20 mouse cellular contexts compared by ENCODE assay signal in genomic region chr6:39270457-39270856, GRCm38 (mm10).
A peak's percentile ranks its signal among the peaks of the same experiment; 100 is the strongest.
DNase-seq lines count a peak whose midpoint lies in the region; ATAC-seq and TF ChIP-seq lines count a peak whose summit lies in the region.
"Had no signal": no experiment of that assay in that cellular context is flagged by ENCODE, and none has a peak within 500 bp of the region (broad histone marks: within the 10 kb centered on the region; RNA-seq: fewer than 3 reads in every experiment).

No protein-coding gene starts in this region.

- DNase-seq in liver, embryonic 14.5 days (ENCODE audit: low read depth in 3 of 3, low spot score in 3 of 3), result no peak
- DNase-seq in liver (no peak), Patski (ENCODE audit: low read depth, low spot score) (no peak)
- DNase-seq in stomach, postnatal 0 days (ENCODE audit: low spot score), result peak; percentile 35
- DNase-seq in left cerebral cortex, postnatal 4 days, result no peak
- no peak for DNase-seq in urinary bladder, adult 2 months (ENCODE audit: low spot score)
- DNase-seq: adrenal gland, adult 2 months; adrenal gland, postnatal 36 days; cerebellum, adult 11-12 months; cerebellum, adult 9-10 months; cerebellum, postnatal 25 days; gastrocnemius, postnatal 10 days; heart, adult 18-20 months had no signal

- H3K9ac ChIP-seq in liver, embryonic 14.5 days (replicated peaks), result no peak overlapping the region
- H3K9ac ChIP-seq in stomach, postnatal 0 days (ENCODE audit: low read length), result no peak overlapping the region
- H3K9ac ChIP-seq: embryonic facial prominence, embryonic 13.5 days; forebrain, embryonic 12.5 days; hindbrain, embryonic 12.5 days had no signal

- ATAC-seq in liver, embryonic 14.5 days (ENCODE audit: insufficient read depth), result no peak
- ATAC-seq in Patski, result no peak
- ATAC-seq in stomach, postnatal 0 days (ENCODE audit: low FRiP score, low TSS enrichment), result 0 out of 2 replicates have a peak, but pooled peaks have one; percentile 22
- ATAC-seq: forebrain, embryonic 16.5 days; hindbrain, embryonic 16.5 days had no signal

- 68% methylated on average over 1 of the region's 1 CpGs for WGBS in liver, embryonic 14.5 days (ENCODE audit: insufficient replicate concordance)
- 63% methylated on average over 1 of the region's 1 CpGs for WGBS in stomach, postnatal 0 days

- H3K27ac ChIP-seq in liver, embryonic 14.5 days, result no peak overlapping the region
- H3K27ac ChIP-seq in stomach, postnatal 0 days (replicated peaks), result no peak overlapping the region; the same call in 1 of the 2 replicates
- H3K27ac ChIP-seq: embryonic facial prominence, embryonic 13.5 days; forebrain, embryonic 12.5 days; heart, embryonic 10.5 days; hindbrain, embryonic 12.5 days had no signal

- H3K9me3 ChIP-seq in liver, embryonic 14.5 days (ENCODE audit: control insufficient read depth, low read length), result no peaks in the 10 kb centered on the region
- H3K9me3 ChIP-seq in E14TG2a.4 (ENCODE audit: low read length), result no peaks in the 10 kb centered on the region
- no peaks in the 10 kb centered on the region for H3K9me3 ChIP-seq in stomach, postnatal 0 days (ENCODE audit: control insufficient read depth, low read length)
- H3K9me3 ChIP-seq: embryonic facial prominence, embryonic 13.5 days; heart, embryonic 10.5 days had no signal

- H3K4me1 ChIP-seq in liver, embryonic 14.5 days (replicated peaks; ENCODE audit: control insufficient read depth in 2 of 2, insufficient read depth in 2 of 2, low read length in 1 of 2), result no peaks in the 10 kb centered on the region; a peak in 1 of 4 replicates
- H3K4me1 ChIP-seq in E14TG2a.4 (replicated peaks; ENCODE audit: low read depth, low read length), result peaks cover 42% of the 10 kb centered on the region
- no peaks in the 10 kb centered on the region for H3K4me1 ChIP-seq in stomach, postnatal 0 days (replicated peaks; ENCODE audit: control insufficient read depth, insufficient read depth)
- H3K4me1 ChIP-seq: embryonic facial prominence, embryonic 13.5 days; forebrain, embryonic 12.5 days; hindbrain, embryonic 12.5 days had no signal

- TF ChIP-seq CTCF in liver, embryonic 14.5 days (IDR thresholded peaks at IDR 0.05; ENCODE audit: low read depth), result 0 out of 2 replicates have a peak, but pooled peaks have one; percentile 16
- peak; percentile 38 for TF ChIP-seq CTCF in E14TG2a.4 (conservative IDR thresholded peaks at IDR 0.05; ENCODE audit: low read length)
- peak; percentile 55 for TF ChIP-seq CTCF in Patski (IDR thresholded peaks at IDR 0.05)
- TF ChIP-seq CTCF in stomach, postnatal 0 days (IDR thresholded peaks at IDR 0.05; ENCODE audit: low read depth), result peak; percentile 70

- intact Hi-C loops in left cerebral cortex, postnatal 4 days (cut with DNase I), result no loop called here

- no peak overlapping the region for H3K4me3 ChIP-seq in liver, embryonic 14.5 days (ENCODE audit: insufficient read depth in 1 of 2, low read depth in 2 of 2, low read length in 2 of 2)
- no peak overlapping the region for H3K4me3 ChIP-seq in E14TG2a.4 (replicated peaks; ENCODE audit: low read length)
- no peak overlapping the region for H3K4me3 ChIP-seq in stomach, postnatal 0 days (ENCODE audit: low read depth, low read length)
- H3K4me3 ChIP-seq: embryonic facial prominence, embryonic 13.5 days; forebrain, embryonic 12.5 days; heart, embryonic 10.5 days; hindbrain, embryonic 12.5 days had no signal

- no peak overlapping the region for H3K4me2 ChIP-seq in liver, embryonic 14.5 days (ENCODE audit: low read depth)
- H3K4me2 ChIP-seq in stomach, postnatal 0 days (replicated peaks; ENCODE audit: low read depth), result no peak overlapping the region
- H3K4me2 ChIP-seq: embryonic facial prominence, embryonic 13.5 days; forebrain, embryonic 12.5 days; hindbrain, embryonic 12.5 days had no signal

- no peaks in the 10 kb centered on the region for H3K36me3 ChIP-seq in liver, embryonic 14.5 days (replicated peaks; ENCODE audit: control insufficient read depth, insufficient read depth, low read depth)
- H3K36me3 ChIP-seq in E14TG2a.4 (ENCODE audit: insufficient read depth, low read length), result no peaks in the 10 kb centered on the region
- H3K36me3 ChIP-seq in stomach, postnatal 0 days (ENCODE audit: control insufficient read depth, insufficient read depth, low read length), result no peaks in the 10 kb centered on the region
- H3K36me3 ChIP-seq: embryonic facial prominence, embryonic 13.5 days; forebrain, embryonic 12.5 days; heart, embryonic 10.5 days; hindbrain, embryonic 12.5 days had no signal

- H3K27me3 ChIP-seq in liver, embryonic 14.5 days (ENCODE audit: control insufficient read depth, insufficient read depth, low read length), result no peaks in the 10 kb centered on the region
- H3K27me3 ChIP-seq in E14TG2a.4 (ENCODE audit: insufficient read depth, low read length), result no peaks in the 10 kb centered on the region
- H3K27me3 ChIP-seq in Patski, result no peaks in the 10 kb centered on the region
- H3K27me3 ChIP-seq in stomach, postnatal 0 days (ENCODE audit: control insufficient read depth, insufficient read depth, low read length), result no peaks in the 10 kb centered on the region
- H3K27me3 ChIP-seq: embryonic facial prominence, embryonic 13.5 days; forebrain, embryonic 12.5 days; hindbrain, embryonic 12.5 days had no signal

- POLR2A ChIA-PET in Patski (lab: Charles Lee), result no interaction called here

- CTCF ChIA-PET in Patski (lab: Charles Lee), result no interaction called here

- TF ChIP-seq EP300 in liver, embryonic 14.5 days (IDR thresholded peaks at IDR 0.05; ENCODE audit: low read depth), result no peak
- no peak for TF ChIP-seq EP300 in stomach, postnatal 0 days (optimal IDR thresholded peaks at IDR 0.05)

- in situ Hi-C loops in Patski (cut with MboI; ENCODE audit: low pct_unique_long_range_greater_than_20kb), result no loop called here

Comparison
In these comparisons a context has a peak if more than half of its experiments do, and no peak if none do; other contexts are left out.
1. CTCF ChIP-seq: peak in every context shown above with its lines; median percentile 70 in stomach, postnatal 0 days; 55 in Patski; 38 in E14TG2a.4; 16 in liver, embryonic 14.5 days.